Mouse (Mus musculus): ENCODE measurements around the gene Fam174b. TPM values are rescaled to one million over a fixed set of nuclear protein-coding genes. Genes with fewer than 3 reads are reported as not detected.

The Fam174b gene
- polyA plus RNA-seq, 1 experiment from 2014 or later = 24.3 TPM

DNA sequence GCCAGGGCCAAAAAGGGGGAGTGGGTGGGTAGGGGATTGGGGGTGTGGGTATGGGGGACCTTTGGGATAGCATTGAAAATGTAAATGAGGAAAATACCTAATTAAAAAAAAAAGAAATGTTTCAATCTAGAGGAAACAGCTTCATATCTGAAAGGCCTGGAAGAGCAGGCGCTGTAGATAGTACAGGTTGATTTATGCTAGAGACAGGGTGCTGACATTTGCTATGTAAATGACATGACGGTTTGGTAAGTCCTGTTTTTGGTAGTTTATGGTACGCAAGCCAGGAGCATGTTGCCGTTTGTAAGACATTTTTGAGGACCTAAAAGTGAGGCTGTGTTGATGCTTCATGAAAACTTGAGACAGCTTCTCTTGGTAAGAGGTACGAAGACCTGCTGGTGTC is 24.6 kb downstream of the Fam174b start:
- Histone ChIP-seq H3K4me2 (ENCODE audit: low read depth) (no peak overlapping the region), H3K9ac (ENCODE audit: low read length) (no peak overlapping the region), H3K9me3 (ENCODE audit: control insufficient read depth, low read length) (no peaks in the 10 kb centered on the region), H3K4me1 (ENCODE audit: control insufficient read depth, insufficient read depth, low read length) (no peaks in the 10 kb centered on the region), H3K27me3 (ENCODE audit: control insufficient read depth, insufficient read depth, low read length) (no peaks in the 10 kb centered on the region), H3K27ac (ENCODE audit: low read depth, low read length) (no peak overlapping the region), H3K36me3 (ENCODE audit: control insufficient read depth, insufficient read depth, low read length) (no peaks in the 10 kb centered on the region), H3K4me3 (ENCODE audit: low read depth, low read length) (no peak overlapping the region)
- no peak for DNase-seq (ENCODE audit: low spot score)
- WGBS = 88% methylated on average over 5 of the region's 5 CpGs
- ATAC-seq (ENCODE audit: insufficient read depth, low FRiP score, low TSS enrichment) = no peak

DNA sequence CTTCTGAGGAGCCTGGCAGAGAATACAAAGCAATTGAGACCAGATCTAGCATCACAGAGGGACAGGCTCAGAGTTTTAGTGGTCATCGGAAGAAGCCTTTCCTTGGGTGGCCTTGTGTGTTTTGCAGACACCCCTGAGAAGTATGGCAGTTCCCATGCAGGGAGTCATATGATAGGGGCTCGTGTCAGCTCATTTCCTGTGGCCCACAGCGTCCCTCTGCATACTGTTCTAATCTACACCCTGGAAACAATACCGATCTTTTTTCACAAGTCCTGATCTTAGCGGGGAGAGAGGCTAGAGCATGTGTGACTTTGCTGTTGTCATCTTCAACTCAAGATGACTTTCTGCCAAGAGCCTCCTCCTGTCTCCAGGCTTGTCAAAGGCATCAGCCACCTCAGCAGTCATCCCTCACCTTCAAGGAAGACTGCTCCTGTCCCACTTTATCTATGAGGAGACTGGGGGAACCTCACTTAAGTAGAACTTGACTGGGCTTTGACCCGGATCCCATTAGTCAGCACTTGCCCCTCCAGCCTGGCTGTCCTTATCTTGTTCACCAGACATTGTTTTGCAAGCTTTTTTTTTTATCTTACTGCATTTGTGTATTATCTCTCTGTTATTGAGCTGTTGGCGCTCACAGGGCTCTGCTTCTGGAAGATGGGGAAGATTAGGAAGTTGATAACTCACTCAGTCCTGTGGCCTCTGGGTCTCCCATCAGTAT is 25.2 kb downstream of the Fam174b start:
- no peak for DNase-seq (ENCODE audit: low spot score)
- Histone ChIP-seq H3K27me3 (ENCODE audit: control insufficient read depth, insufficient read depth, low read length) (no peaks in the 10 kb centered on the region), H3K4me3 (ENCODE audit: low read depth, low read length) (no peak overlapping the region), H3K9ac (ENCODE audit: low read length) (no peak overlapping the region), H3K36me3 (ENCODE audit: control insufficient read depth, insufficient read depth, low read length) (no peaks in the 10 kb centered on the region), H3K27ac (ENCODE audit: low read depth, low read length) (no peak overlapping the region), H3K4me2 (ENCODE audit: low read depth) (no peak overlapping the region), H3K9me3 (ENCODE audit: control insufficient read depth, low read length) (no peaks in the 10 kb centered on the region), H3K4me1 (ENCODE audit: control insufficient read depth, insufficient read depth, low read length) (no peaks in the 10 kb centered on the region)
- WGBS = 75% methylated on average over 7 of the region's 7 CpGs
- ATAC-seq (ENCODE audit: insufficient read depth, low FRiP score, low TSS enrichment) = no peak

DNA sequence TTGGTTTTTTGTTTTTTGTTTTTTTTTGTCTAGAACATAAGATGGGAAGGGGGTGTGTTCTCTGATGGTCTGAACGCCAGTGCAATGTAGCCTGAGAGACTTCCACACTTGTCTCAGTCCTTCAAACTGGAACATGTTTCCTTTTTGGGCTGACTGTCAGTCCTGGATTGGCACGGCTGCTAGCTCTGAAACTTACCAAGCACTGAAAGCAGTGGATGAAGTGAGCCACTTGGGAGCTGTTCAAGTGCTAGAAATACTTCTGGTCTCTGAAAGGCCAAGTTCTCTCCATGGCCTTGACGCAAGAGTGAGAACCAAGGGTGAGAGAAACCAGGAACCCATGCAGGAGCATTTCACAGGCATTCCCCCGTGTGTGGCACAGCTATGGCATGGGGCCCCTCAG is 29.1 kb downstream of the Fam174b start:
- WGBS = 93% methylated on average over 4 of the region's 4 CpGs

DNA sequence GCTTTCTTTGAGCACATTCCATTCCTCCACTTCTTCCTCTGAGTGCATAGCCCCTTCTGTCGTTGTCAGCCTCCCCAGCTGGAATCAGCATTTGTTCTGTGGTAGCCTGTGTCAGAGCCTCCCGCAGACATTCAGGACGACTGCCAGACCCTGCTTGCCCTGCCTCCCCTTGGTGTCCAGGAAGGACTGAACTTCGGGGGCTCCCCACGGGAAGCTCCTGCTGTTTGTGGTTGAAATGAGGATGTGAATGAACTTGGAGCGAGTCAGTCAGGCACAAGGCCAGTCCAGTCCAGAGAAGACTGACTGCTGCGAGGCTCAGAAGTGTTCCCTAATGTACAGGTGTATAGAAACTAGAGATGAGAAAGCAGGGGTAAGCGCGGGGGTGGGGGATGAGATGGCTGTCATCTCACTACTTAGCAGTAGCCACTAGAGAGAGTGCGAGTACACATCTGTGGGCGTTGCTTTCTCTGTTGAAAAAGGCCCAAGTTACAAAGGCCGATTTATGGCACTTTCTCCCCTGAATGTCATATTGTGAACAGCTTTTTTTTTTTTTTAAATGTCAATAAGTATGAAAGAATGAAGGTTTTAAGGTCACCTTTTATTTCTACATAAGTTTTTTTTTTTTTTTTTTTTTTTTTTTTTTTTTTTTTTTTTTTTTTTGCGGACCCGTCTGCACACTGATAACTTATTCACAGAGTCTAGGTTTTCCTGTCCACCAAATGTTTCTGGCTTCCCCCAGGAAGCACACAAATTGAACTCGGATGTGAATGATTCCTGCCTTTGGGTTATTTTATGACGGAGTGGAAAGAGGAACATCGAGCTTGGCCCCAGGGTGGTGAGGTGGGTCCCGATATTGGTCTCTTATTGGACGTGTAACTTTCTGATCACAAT is 31.5 kb downstream of the Fam174b start:
- ATAC-seq (ENCODE audit: insufficient read depth, low FRiP score, low TSS enrichment) (no peak), DNase-seq (ENCODE audit: low spot score) (peak; percentile 38)
- Histone ChIP-seq H3K27me3 (ENCODE audit: control insufficient read depth, insufficient read depth, low read length) (no peaks in the 10 kb centered on the region), H3K4me1 (ENCODE audit: control insufficient read depth, insufficient read depth, low read length) (peaks cover 4% of the 10 kb centered on the region; the same call in 1 of the 2 replicates), H3K9ac (ENCODE audit: low read length) (no peak overlapping the region), H3K4me2 (ENCODE audit: low read depth) (no peak overlapping the region), H3K36me3 (ENCODE audit: control insufficient read depth, insufficient read depth, low read length) (no peaks in the 10 kb centered on the region), H3K9me3 (ENCODE audit: control insufficient read depth, low read length) (no peaks in the 10 kb centered on the region), H3K27ac (ENCODE audit: low read depth, low read length) (no peak overlapping the region), H3K4me3 (ENCODE audit: low read depth, low read length) (no peak overlapping the region)
- 45% methylated on average over 19 of the region's 19 CpGs for WGBS

More for the DNA sequence above, 29.1 kb downstream of the Fam174b start:
- no peak overlapping the region for H3K4me2 ChIP-seq (ENCODE audit: low read depth)
- ATAC-seq (ENCODE audit: insufficient read depth, low FRiP score, low TSS enrichment) (no peak), DNase-seq (ENCODE audit: low spot score) (no peak)
- no peak overlapping the region for H3K27ac ChIP-seq (ENCODE audit: low read depth, low read length)
- no peaks in the 10 kb centered on the region for H3K27me3 ChIP-seq (ENCODE audit: control insufficient read depth, insufficient read depth, low read length)
- no peak overlapping the region for H3K9ac ChIP-seq (ENCODE audit: low read length)
- no peak overlapping the region for H3K4me3 ChIP-seq (ENCODE audit: low read depth, low read length)
- peaks cover 4% of the 10 kb centered on the region; the same call in 1 of the 2 replicates for H3K4me1 ChIP-seq (ENCODE audit: control insufficient read depth, insufficient read depth, low read length)
- H3K9me3 ChIP-seq (ENCODE audit: control insufficient read depth, low read length) = no peaks in the 10 kb centered on the region
- H3K36me3 ChIP-seq (ENCODE audit: control insufficient read depth, insufficient read depth, low read length) = no peaks in the 10 kb centered on the region

DNA sequence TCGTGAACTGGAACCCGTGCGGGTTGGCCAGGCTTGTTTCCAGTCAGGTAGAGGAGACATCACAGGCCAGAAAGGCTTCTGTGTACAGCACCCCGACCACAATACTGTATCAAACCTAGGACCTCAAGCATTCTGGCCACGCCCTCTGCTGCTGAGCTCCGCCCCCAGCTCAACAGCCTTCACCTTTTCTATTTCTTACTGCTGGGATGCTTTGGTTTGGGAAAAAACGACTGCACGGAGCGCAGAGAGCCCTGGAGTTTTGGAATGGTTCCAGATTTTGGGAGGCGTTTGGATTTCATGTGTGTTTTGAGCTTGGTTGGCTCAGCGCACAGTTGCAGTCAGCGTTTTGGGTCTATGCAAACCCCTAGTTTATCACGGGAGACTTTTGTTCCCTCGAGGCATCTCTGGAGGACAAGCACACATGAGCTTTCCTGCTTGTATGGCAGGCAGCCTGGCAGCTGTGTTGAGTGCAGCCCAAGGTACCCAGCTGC is 32.2 kb downstream of the Fam174b start:
- Histone ChIP-seq H3K9me3 (ENCODE audit: control insufficient read depth, low read length) (no peaks in the 10 kb centered on the region), H3K36me3 (ENCODE audit: control insufficient read depth, insufficient read depth, low read length) (no peaks in the 10 kb centered on the region), H3K27me3 (ENCODE audit: control insufficient read depth, insufficient read depth, low read length) (no peaks in the 10 kb centered on the region), H3K9ac (ENCODE audit: low read length) (no peak overlapping the region), H3K4me3 (ENCODE audit: low read depth, low read length) (no peak overlapping the region), H3K27ac (ENCODE audit: low read depth, low read length) (no peak overlapping the region), H3K4me2 (ENCODE audit: low read depth) (no peak overlapping the region), H3K4me1 (ENCODE audit: control insufficient read depth, insufficient read depth, low read length) (peaks cover 4% of the 10 kb centered on the region; the same call in 1 of the 2 replicates)
- ATAC-seq (ENCODE audit: insufficient read depth, low FRiP score, low TSS enrichment) (no peak), DNase-seq (ENCODE audit: low spot score) (no peak)
- WGBS = 77% methylated on average over 14 of the region's 14 CpGs

DNA sequence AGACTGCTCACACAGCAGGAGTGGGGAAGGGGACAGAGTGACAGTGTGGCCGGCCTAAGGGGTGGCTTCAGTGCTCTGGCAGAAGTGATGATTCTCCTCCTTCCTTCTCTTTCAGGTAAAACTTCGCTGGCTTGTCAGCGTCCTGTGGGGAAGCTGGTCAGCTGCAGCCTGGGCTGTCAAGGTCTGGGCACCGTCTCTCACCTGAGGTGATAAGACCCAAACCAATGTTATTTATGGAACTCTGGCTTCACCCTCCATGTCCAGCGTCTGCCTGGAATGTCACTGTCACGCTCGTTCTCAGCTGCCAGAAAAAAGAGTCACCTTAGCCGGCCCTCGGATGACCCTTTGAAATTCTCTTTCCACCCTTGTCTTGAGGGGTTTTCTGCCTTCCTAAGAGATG is 34.7 kb downstream of the Fam174b start:
- no peak overlapping the region for H3K4me2 ChIP-seq (ENCODE audit: low read depth)
- DNase-seq (ENCODE audit: low spot score) (no peak), ATAC-seq (ENCODE audit: insufficient read depth, low FRiP score, low TSS enrichment) (no peak)
- no peaks in the 10 kb centered on the region for H3K27me3 ChIP-seq (ENCODE audit: control insufficient read depth, insufficient read depth, low read length)
- no peak overlapping the region for H3K4me3 ChIP-seq (ENCODE audit: low read depth, low read length)
- 81% methylated on average over 9 of the region's 9 CpGs for WGBS
- H3K9me3 ChIP-seq (ENCODE audit: control insufficient read depth, low read length) = no peaks in the 10 kb centered on the region
- H3K4me1 ChIP-seq (ENCODE audit: control insufficient read depth, insufficient read depth, low read length) = peaks cover 4% of the 10 kb centered on the region; the same call in 1 of the 2 replicates
- no peaks in the 10 kb centered on the region for H3K36me3 ChIP-seq (ENCODE audit: control insufficient read depth, insufficient read depth, low read length)
- H3K9ac ChIP-seq (ENCODE audit: low read length) = no peak overlapping the region
- H3K27ac ChIP-seq (ENCODE audit: low read depth, low read length) = no peak overlapping the region

DNA sequence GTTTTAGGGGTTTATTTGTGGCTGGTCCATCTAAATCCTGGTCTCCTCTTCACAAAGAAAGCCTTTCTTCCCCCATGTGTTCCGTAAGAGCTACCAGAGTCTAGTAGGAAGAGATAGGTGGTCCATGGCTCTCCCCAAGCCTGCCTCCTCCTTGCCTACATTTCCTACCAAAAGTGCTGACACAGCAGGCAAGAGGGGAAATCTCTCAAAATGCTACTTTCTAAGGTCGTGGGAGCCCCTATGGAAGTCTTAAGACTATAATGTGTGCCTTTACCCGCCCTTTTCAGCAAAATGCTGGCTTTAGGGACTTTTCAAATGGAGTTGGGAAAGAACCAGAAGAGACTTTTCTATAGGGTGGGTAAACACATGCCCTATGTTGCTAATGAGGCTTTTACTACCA is 37.7 kb downstream of the Fam174b start:
- Histone ChIP-seq H3K9me3 (ENCODE audit: control insufficient read depth, low read length) (no peaks in the 10 kb centered on the region), H3K4me3 (ENCODE audit: low read depth, low read length) (no peak overlapping the region), H3K27me3 (ENCODE audit: control insufficient read depth, insufficient read depth, low read length) (no peaks in the 10 kb centered on the region), H3K9ac (ENCODE audit: low read length) (no peak overlapping the region), H3K36me3 (ENCODE audit: control insufficient read depth, insufficient read depth, low read length) (no peaks in the 10 kb centered on the region), H3K27ac (ENCODE audit: low read depth, low read length) (no peak overlapping the region), H3K4me2 (ENCODE audit: low read depth) (no peak overlapping the region), H3K4me1 (ENCODE audit: control insufficient read depth, insufficient read depth, low read length) (no peaks in the 10 kb centered on the region)
- no peak for DNase-seq (ENCODE audit: low spot score)
- 79% methylated on average over 3 of the region's 3 CpGs for WGBS
- ATAC-seq (ENCODE audit: insufficient read depth, low FRiP score, low TSS enrichment) = no peak

DNA sequence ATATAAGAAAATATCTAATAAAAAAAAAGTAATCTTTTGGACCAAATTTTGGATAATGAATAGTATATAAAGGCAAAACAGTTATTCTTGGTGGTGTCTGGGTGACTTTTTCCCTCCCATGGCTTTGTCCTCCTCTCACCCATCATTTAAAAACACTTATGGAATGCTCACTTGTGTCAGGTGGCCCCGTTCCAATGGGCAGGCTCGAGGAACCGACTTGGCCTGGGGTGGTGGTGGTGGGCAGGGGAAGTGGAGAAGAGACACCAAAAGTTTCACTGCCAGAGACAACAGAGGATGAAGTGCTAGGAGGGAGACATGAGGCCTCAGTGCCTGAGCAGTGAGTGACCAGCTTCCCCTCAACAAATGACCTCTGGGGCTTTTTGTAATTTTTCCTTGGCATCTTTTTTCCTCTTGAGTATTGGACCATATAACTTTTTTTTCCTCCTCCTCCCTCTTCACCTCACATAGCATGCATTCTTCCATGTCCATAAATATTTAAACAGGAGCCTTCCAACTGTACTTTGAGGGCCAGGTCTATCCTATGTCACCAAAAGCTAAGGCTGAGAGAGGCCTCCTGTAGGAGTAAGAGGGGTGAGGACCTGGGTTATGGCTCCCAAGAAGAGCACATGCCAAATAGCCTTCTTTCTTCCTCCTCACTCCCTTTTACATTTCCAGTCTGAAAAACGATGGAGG is 44.8 kb downstream of the Fam174b start:
- H3K4me1 ChIP-seq (ENCODE audit: control insufficient read depth, insufficient read depth, low read length) = no peaks in the 10 kb centered on the region
- no peak overlapping the region for H3K4me3 ChIP-seq (ENCODE audit: low read depth, low read length)
- no peaks in the 10 kb centered on the region for H3K9me3 ChIP-seq (ENCODE audit: control insufficient read depth, low read length)
- DNase-seq (ENCODE audit: low spot score) (no peak), ATAC-seq (ENCODE audit: insufficient read depth, low FRiP score, low TSS enrichment) (no peak)
- H3K4me2 ChIP-seq (ENCODE audit: low read depth) = no peak overlapping the region
- H3K27ac ChIP-seq (ENCODE audit: low read depth, low read length) = no peak overlapping the region
- H3K36me3 ChIP-seq (ENCODE audit: control insufficient read depth, insufficient read depth, low read length) = no peaks in the 10 kb centered on the region
- WGBS = 91% methylated on average over 4 of the region's 4 CpGs
- H3K27me3 ChIP-seq (ENCODE audit: control insufficient read depth, insufficient read depth, low read length) = no peaks in the 10 kb centered on the region
- H3K9ac ChIP-seq (ENCODE audit: low read length) = no peak overlapping the region
